Mouse (Mus musculus) brain, embryonic 14.5 days (tissue): ENCODE data around the gene Abtb2. TPM values are rescaled to one million over a fixed set of nuclear protein-coding genes. Genes with fewer than 3 reads are reported as not detected.
A peak's percentile ranks its signal among the peaks of the same experiment; 100 is the strongest.
"Not testable (repeated sequence)": the region's sequence is repeated elsewhere in the genome, so short reads cannot be mapped to it uniquely, and the experiment has no call there.

Experiments
- DNase-seq: peaks from one replicate; pipeline ENCODE4 v3.0.0-alpha.2; 2011; ENCODE audit warnings: low read depth
- CTCF ChIP-seq: fragments of 200-500 bp; IDR thresholded peaks from 2 replicates; pipeline ENCODE4 v1.5.1; 2012; ENCODE audit warnings: inconsistent platforms, mild to moderate bottlenecking, moderate library complexity, borderline replicate concordance; ENCODE audit not compliant: insufficient read depth, insufficient read length; ENCODE audit errors: extremely low read depth
- POLR2A ChIP-seq: fragments of 200-500 bp; IDR thresholded peaks from 2 replicates; pipeline ENCODE4 v1.6.1; 2012; ENCODE audit warnings: mild to moderate bottlenecking, inconsistent platforms, borderline replicate concordance; ENCODE audit not compliant: poor library complexity, insufficient read depth, insufficient read length, severe bottlenecking; ENCODE audit errors: extremely low read depth
- polyA plus RNA-seq: library from polyadenylated mRNA; depleted of rRNA; stranded (reverse); fragments of >200 nt; gene quantifications from 2 replicates; pipeline ENCODE4 v1.2.3, GENCODE M21; 2012; rRNA removed

Abtb2 gene
- 14.3 and 16.7 TPM in 2 replicates for polyA plus RNA-seq

DNA sequence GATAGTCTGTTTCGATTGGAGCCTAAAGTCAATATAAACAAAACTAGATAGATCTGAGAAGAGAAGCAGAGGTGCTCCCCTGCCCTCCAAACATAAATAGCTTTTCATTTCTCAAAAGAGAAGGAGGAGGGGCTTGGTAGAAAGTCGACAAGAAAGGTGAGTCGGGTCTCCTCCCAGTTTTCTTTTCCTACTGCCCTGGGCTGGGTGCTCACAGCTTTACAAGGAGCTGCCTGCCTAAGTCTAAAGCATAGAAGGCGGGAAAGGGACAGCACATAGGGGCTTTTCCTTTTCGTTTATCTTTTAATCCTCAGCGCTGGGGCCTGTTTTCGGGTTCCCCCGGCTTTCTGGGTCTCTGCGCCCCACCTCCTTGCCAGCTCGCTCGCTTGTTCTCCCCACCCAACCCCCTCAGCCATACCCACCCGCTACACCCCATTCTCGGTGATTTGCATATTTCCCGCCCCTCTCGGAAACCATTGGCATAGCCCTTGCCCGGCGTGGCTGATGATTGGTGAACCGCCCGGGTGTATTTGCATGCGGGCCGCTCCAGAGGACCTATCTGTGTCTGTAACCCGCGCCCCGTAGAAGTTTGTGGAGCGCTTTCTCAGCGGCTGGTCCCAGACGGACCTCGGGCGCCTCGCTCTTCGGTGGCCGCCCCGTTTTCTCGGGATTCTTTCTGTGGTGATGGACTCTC lies at the start of gene Abtb2:
TSS of gene Abtb2 (plus strand) at position 579 of the 691 bp plus-strand sequence.
- peak; percentile 7; the same call in 1 of the 2 replicates for TF ChIP-seq CTCF
- peak; percentile 48; the same call in 1 of the 2 replicates for TF ChIP-seq POLR2A
- DNase-seq: peak; percentile 98

DNA sequence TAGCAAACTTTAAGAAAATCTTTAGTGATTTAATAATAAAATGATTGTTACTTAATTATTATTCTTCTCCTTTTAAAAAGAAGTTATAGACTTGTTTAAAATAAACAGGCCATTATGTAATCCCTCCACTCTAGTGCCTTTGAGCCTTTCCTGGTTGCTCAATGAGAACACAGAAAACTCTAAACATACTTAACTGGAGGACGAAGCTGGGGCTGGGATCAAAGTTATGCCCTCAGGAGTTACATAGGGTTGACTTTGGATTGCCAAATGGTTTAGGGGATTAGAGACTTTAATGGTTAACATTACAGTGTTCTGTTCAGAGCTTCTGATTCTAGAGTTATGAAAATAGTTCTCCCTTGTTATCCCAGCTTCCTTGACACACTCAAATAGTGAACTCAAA lies 49.6 kb upstream of the Abtb2 start:
- no peak for DNase-seq
- TF ChIP-seq CTCF: no peak
- no peak for TF ChIP-seq POLR2A

DNA sequence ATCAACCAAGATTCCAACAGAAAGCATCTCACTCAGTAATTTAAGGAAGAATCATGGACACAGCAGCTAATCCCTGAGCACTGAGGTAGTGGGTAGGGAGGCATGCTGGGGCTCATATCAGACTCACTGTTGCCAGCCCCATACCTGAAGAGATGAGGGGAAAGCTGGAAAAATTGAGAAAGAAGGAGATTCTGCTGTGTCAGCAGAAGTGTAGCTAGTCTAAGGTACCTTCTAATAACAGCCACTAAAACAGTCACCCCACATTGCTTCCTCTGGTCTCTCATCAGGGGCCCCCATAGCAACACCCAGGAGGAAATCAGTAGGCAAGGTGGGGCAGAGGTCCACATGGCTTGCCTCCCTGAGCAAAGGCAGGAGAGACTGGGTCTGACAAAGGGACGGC lies 40.5 kb upstream of the Abtb2 start:
- no peak for DNase-seq
- TF ChIP-seq CTCF (no peak), POLR2A (no peak)

DNA sequence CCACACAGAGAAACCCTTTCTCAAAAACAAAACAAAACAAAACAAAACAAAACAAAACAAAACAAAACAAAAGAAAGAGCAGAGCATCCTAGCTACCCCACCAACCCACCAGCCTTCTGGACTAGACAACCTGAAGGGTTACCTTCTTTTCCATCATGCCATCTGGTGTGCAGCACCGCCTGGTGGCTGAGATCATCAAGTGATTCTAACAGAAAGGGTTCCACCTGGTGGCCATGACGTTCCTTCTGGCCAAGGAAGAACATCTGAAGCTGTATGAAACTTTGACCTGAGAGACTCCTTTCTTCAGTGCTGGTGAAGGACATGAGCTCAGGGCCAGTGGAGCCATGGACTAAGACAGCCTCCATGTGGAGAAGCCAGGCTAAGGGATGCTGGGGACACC lies 19.0 kb upstream of the Abtb2 start:
- DNase-seq: peak; percentile 50
- TF ChIP-seq CTCF: peak; percentile 71
- no peak for TF ChIP-seq POLR2A

DNA sequence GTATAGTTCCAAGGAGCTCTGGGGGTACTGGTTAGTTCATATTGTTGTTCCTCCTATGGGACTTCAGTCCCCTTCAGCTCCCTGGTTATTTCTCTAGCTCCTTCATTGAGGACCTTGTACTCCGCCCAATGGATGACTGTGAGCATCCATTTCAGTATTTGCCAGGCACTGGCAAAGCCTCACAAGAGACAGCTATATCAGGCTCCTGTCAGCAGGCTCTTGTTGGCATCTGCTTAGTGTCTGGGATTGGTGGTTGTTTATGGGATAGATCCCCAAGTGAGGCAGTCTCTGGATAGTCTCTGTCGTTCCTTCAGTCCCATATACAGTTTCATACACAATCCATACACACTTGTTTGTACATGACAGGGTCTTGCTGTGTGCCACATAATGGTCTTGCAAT lies 15.8 kb upstream of the Abtb2 start:
- not testable (repeated sequence) for DNase-seq

DNA sequence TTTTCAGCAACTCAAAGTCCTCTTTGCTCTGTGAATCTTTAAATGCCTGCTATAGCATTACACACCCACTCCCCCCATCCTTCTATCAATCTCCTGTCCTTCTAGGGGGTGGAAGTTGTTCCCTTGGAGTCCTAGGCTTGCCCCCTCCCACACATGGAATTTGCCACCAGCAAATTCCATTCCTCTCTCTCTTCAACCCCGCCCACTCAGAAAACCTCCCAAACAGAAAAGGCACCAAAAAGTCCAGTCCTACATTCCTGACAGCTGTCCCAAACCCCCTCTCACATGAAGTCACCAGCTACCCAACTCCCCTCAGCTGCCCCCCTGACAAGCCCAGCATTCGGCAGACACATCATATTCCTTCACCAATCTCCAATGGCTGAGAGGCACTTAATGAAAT lies 12.1 kb upstream of the Abtb2 start:
- TF ChIP-seq POLR2A (no peak), CTCF (no peak)
- no peak for DNase-seq

DNA sequence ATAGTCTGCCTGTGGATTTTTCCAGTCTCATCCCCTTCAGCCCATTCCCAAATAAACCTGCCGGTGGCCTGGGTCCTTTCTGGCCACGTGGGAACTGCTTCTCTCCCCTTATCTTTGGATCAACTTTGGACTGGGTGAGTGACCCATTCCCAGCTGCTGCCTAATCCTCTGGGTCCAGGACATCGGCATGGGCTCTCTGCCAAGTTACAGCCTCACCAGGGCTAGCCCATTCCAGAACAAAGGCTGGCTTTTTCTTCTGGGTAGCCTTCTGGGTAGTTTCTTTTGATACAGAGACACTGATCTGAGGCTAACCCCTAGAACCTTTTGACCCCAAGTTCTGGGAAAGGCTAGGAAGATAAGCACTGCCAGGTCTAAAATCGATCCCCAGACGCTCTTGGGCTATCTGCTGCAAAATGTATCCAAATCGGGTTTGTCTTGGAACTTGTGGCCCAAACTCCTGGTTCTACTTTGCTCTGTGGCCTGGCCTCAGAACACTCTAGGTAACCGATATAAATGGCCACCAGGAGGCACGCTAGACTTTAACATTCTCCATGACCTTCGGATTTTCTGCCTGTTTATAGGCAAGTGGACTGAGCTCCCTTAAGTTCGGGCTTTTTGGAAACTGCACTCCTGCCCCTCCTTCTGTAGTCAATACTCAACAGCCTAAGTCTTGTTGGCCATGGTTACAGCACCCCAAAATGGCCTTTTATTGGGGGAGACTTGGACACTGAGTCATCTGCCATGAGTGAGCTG lies 9.8 kb upstream of the Abtb2 start:
- DNase-seq: no peak
- TF ChIP-seq POLR2A (no peak), CTCF (peak; percentile 9; the same call in 1 of the 2 replicates)

DNA sequence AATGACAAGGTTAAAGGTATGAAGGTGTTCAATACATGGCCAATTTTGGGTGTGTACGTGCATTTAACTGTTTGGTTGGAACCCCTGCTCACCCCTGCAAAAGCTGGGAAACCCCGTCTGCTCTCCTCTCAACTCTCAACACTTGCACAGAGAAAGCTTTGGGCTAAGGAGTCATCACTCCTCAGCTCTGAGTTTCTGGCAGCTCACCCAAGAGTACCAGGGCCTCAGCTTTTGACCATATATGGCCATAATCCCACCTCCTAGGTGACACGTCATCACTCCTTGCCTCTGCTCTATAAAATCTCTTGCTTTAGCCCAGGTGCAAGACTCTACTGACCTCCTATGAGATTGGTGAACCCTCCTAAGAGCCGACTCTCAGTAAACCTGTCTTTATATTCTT lies 5.2 kb upstream of the Abtb2 start:
- TF ChIP-seq POLR2A: no peak
- TF ChIP-seq CTCF: no peak
- no peak for DNase-seq

DNA sequence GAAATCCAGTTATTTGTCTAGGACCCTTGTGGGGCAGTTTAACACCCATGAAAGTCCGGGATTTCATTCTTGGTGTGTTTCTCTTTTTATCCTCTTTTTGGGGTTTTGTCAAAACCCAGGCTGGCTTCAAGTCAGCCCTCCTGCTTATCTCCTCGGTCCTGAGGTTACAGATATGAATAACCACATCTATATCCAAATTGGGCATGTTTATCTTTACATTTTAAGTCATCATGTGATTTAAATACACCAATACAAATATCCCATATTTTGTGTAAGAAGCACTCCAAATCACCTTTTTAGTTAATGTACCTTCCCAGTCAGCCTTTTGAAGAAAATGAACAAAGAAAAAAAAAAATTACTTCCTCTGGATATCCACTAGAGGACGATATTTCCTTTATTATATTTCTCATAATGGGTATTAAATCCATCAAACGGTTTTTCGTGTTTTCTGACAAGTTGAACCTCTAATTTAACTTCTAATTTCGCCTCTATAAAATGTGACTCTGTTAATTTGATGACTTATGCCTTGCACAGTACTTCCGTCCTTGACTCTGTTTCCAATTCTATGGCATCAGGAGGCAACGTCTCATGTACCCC lies 1.6 kb upstream of the Abtb2 start:
- DNase-seq: peak; percentile 74
- TF ChIP-seq CTCF: peak; percentile 31; the same call in 1 of the 2 replicates
- TF ChIP-seq POLR2A: no peak

DNA sequence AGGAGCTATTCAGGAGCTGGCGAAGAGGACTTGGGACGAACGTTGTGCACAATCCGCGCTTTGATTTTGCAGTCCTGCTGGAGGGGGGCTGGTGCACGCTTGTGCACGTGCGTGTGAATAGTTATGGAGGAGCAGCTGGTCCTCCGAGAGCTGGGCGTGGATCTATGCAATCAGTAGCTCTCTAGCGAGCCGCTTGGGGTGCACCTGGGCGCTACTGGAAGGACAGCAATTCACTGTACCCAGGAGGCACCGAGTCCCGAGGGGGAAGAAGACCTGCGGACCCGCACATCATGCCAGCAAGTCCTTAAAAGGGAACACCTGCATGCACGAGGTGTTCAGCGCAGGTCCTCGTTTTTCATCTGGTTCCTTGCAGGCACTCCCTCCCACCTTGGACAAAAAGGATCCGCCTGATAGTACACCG lies 929 bp upstream of the Abtb2 start:
- peak; percentile 90 for DNase-seq
- TF ChIP-seq CTCF: no peak
- no peak for TF ChIP-seq POLR2A

DNA sequence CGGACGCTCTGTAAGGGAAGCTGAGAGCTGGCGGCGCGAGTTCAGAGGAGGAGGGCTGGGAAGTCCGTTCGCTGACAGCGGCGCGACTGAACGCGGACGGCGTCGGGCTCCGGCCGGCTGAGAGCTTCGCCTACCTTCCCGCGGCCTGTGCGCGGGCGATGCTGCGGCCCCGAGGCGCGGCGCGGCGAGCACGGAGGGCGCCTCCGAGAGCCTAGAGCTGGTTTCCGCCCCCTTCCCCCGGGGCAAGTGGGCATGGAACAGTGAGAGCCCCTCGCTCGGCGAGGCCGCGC lies 258 bp downstream of the Abtb2 start:
- DNase-seq: no peak
- TF ChIP-seq POLR2A (no peak), CTCF (no peak)

DNA sequence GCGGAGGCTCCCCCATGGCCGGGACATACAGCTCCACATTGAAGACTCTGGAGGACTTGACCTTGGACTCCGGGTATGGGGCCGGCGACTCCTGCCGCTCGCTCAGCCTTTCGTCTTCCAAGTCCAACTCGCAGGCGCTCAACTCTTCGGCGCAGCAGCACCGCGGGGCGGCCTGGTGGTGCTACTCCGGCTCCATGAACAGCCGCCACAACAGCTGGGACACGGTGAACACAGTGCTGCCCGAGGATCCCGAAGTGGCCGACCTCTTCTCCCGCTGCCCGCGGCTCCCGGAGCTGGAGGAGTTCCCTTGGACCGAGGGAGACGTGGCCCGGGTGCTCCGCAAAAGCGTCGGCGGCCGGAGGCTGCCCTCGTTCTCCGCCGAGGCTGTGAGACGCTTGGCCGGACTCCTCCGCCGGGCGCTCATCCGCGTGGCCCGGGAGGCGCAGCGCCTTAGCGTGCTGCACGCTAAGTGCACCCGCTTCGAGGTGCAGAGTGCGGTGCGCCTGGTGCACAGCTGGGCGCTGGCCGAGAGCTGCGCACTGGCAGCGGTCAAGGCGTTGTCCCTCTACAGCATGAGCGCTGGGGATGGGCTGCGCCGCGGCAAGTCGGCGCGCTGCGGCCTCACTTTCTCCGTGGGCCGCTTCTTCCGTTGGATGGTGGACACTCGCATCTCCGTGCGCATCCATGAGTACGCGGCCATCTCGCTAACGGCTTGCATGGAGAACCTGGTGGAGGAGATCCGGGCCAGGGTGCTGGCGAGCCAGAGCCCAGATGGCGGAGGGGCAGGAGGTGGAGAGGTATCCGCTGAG lies 807 bp downstream of the Abtb2 start:
- peak; percentile 73 for DNase-seq

DNA sequence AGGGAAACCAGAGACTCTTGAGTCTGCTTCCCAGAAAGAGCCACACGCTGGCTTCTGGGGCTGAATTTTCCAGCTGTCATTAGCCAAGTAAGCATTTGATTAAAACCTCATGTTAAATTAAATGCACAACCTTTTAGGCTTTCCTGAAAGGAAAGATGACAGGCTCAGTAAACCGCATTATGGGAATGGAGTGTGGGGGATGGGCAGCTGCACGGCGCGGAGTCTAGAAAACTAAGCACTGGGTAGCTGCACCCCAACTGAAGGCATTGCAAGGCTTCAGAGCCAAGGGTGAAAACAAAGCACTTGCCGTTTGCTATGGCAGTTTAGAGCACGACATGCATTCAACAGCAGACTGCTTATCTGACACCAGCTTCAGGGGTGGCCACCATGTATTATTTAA lies 2.1 kb downstream of the Abtb2 start:
- TF ChIP-seq CTCF (no peak), POLR2A (no peak)
- peak; percentile 53 for DNase-seq

More for the DNA sequence above, 807 bp downstream of the Abtb2 start:
- TF ChIP-seq CTCF: no peak
- TF ChIP-seq POLR2A: no peak
